Mouse (Mus musculus): ENCODE data around the gene Prkch.

- no peak for TF ChIP-seq CTCF (IDR thresholded peaks at IDR 0.05; ENCODE audit: borderline replicate concordance, control insufficient read depth, extremely low read depth, insufficient read depth, low read length, poor library complexity)
- no peak for TF ChIP-seq POLR2A (IDR thresholded peaks at IDR 0.05; ENCODE audit: control insufficient read depth, extremely low read depth, insufficient read depth, low read length, poor library complexity)
These were observed 170.0 kb downstream of the Prkch start for GRCm38 (mm10) chr12:73754476-73755150.

All from thymus, adult 2 months (tissue).